Mouse (Mus musculus) neural tube, embryonic 14.5 days (tissue): ENCODE measurements around the gene Alkbh3. TPM values are rescaled to one million over a fixed set of nuclear protein-coding genes. Genes with fewer than 3 reads are reported as not detected.

ENCODE experiments used
- ATAC-seq: fragments of 200-750 bp; cut with Nextera tagmentation; 2 replicates; pipeline ENCODE4 v1.8.0; 2017; ENCODE audit warnings: low read depth, mild to moderate bottlenecking, moderate TSS enrichment, moderate library complexity
- H3K27ac ChIP-seq: fragments of 300-500 bp; sonication (generic); 2 replicates; pipeline ENCODE4 v1.5.1; 2014; ENCODE audit warnings: low read depth, mild to moderate bottlenecking, control low read depth, low read length, moderate library complexity, mixed read lengths
- H3K27me3 ChIP-seq: fragments of 300-500 bp; sonication (generic); 2 replicates; pipeline ENCODE4 v1.6.1; 2014; ENCODE audit warnings: low read length; ENCODE audit not compliant: control insufficient read depth, insufficient read depth
- H3K36me3 ChIP-seq: fragments of 300-500 bp; sonication (generic); 2 replicates; pipeline ENCODE4 v1.6.1; 2014; ENCODE audit warnings: low read length, mixed read lengths; ENCODE audit not compliant: control insufficient read depth, insufficient read depth
- H3K4me1 ChIP-seq: fragments of 300-500 bp; sonication (generic); 2 replicates; pipeline ENCODE4 v1.6.1; 2014; ENCODE audit warnings: low read length; ENCODE audit not compliant: control insufficient read depth, insufficient read depth
- H3K4me2 ChIP-seq: fragments of 300-500 bp; sonication (generic); 2 replicates; pipeline ENCODE4 v1.6.1; 2014; ENCODE audit warnings: mild to moderate bottlenecking, low read depth, low read length, control low read depth
- H3K4me3 ChIP-seq: fragments of 300-500 bp; sonication (generic); 2 replicates; pipeline ENCODE4 v1.5.1; 2014; ENCODE audit warnings: low read depth, low read length, control low read depth, mixed read lengths
- H3K9ac ChIP-seq: fragments of 300-500 bp; sonication (generic); replicated peaks from 2 replicates; pipeline ENCODE4 v1.6.1; 2014; ENCODE audit warnings: low read depth, mild to moderate bottlenecking, control low read depth, low read length, mixed read lengths
- H3K9me3 ChIP-seq: fragments of 300-500 bp; sonication (generic); 2 replicates; pipeline ENCODE4 v1.6.1; 2016; ENCODE audit warnings: low read length; ENCODE audit not compliant: control insufficient read depth
- WGBS: fragments of 180-500 bp; shearing (Covaris S2); extraction: QIAGEN DNeasy Blood & Tissue Kit; methylation state at CpG from one replicate; pipeline ENCODE4 v1.1.7; 2014; 5-methylcytosine and 5-hydroxymethylcytosine counted together
- polyA plus RNA-seq: library from polyadenylated mRNA; unstranded; fragments of >200 nt; fragmentation: Nextera tagmentation; extraction: Ambion mirVana; gene quantifications from 2 replicates; pipeline ENCODE4 v1.2.1, GENCODE M21; 2014

The Alkbh3 gene
- polyA plus RNA-seq, 1 experiment from 2014 or later, result 51.4 TPM

DNA sequence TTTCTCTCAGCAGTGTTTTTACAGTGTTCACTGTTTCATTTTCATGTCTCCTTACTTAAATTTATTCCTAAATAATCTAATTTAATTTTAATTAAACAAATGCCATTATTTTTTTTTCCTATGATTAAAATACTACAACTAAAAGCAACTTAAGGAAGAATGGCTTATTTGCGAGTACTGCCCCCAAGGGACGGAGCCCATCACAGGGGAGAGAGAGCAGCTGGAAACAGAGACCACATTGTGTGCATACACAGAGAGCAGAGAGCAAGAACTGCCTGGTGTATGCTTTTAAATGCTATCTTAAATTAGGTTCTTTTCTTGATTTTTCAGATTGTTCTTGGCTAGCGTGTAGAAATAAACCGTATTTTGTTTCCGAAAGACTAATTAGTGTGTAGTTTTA is 63.6 kb downstream of the Alkbh3 start:
- H3K27ac ChIP-seq, result no peak overlapping the region
- H3K4me1 ChIP-seq, result no peaks in the 10 kb centered on the region
- no peak overlapping the region for H3K4me2 ChIP-seq
- no peak for ATAC-seq
- no peaks in the 10 kb centered on the region for H3K9me3 ChIP-seq
- H3K9ac ChIP-seq, result no peak overlapping the region
- no peak overlapping the region for H3K4me3 ChIP-seq
- H3K36me3 ChIP-seq, result no peaks in the 10 kb centered on the region
- 38% methylated on average over 5 of the region's 5 CpGs for WGBS
- no peaks in the 10 kb centered on the region for H3K27me3 ChIP-seq

DNA sequence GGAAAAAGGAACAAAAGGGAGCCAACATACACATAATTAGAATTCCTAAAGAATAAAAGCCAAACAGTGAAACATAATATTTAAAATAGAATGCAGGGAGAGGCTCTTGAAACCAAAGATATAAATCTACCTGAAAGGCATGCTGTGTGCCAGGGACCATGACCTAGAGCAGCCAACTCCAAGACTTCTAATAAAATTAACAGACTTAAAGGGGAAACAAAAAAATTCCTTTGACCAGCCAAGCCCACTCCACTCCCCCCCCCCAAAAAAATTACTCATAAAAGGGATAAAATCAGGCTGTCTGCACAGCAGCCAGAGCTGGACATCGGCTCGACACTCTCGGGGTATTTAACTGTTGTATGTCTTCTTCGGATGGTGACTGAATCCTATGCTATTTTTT is 65.8 kb downstream of the Alkbh3 start:
- Histone ChIP-seq H3K4me3 (no peak overlapping the region), H3K9me3 (no peaks in the 10 kb centered on the region), H3K36me3 (no peaks in the 10 kb centered on the region), H3K27me3 (no peaks in the 10 kb centered on the region), H3K4me1 (no peaks in the 10 kb centered on the region), H3K9ac (no peak overlapping the region), H3K27ac (no peak overlapping the region), H3K4me2 (no peak overlapping the region)
- 93% methylated on average over 4 of the region's 4 CpGs for WGBS
- no peak for ATAC-seq

DNA sequence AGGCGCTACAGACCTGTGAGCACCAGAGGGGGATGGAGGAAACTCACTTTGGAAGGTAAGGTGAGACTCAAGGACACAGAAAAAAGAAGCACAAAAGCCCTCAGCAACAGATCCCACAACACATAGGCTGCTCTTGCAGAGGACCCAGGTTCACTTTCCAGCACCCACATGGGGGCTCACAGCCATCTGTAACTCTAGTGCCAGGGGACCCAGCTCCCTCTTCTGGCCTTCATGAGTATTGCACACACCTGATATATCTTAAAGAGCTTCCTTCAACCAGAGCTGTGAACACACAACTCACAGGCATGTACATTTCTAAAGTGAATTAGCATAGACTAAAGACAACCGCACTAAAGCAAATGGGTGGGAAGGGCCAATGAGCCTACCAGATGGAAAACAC is 66.5 kb downstream of the Alkbh3 start:
- no peak overlapping the region for H3K4me3 ChIP-seq
- no peaks in the 10 kb centered on the region for H3K4me1 ChIP-seq
- WGBS, result 79% methylated on average over 2 of the region's 2 CpGs
- no peak for ATAC-seq
- no peak overlapping the region for H3K27ac ChIP-seq
- no peaks in the 10 kb centered on the region for H3K27me3 ChIP-seq
- no peaks in the 10 kb centered on the region for H3K9me3 ChIP-seq
- no peak overlapping the region for H3K4me2 ChIP-seq
- no peak overlapping the region for H3K9ac ChIP-seq
- H3K36me3 ChIP-seq, result no peaks in the 10 kb centered on the region

DNA sequence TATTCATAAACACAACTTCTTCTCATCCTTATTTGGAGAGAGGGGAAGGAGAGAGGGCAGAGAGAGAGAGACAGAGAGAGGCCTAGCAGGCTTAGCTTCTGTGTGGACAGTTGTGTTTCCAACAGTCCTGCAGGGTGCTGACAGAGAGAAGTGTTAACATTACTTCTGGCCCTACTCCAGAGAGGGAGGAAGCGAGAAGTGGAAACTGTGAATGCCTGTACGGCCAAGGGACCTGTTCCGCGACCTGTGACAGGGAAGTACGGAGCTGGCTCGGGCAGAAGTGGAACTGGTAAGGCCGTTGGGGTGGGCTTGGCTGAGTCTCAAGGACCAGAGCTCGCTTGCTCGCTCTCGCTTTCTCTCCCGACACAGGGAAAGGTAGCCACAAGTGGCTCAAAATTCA is 68.9 kb downstream of the Alkbh3 start:
- H3K36me3 ChIP-seq, result no peaks in the 10 kb centered on the region
- no peaks in the 10 kb centered on the region for H3K9me3 ChIP-seq
- H3K4me3 ChIP-seq, result no peak overlapping the region
- no peak overlapping the region for H3K27ac ChIP-seq
- no peak overlapping the region for H3K4me2 ChIP-seq
- no peak for ATAC-seq
- 85% methylated on average over 11 of the region's 11 CpGs for WGBS
- H3K27me3 ChIP-seq, result no peaks in the 10 kb centered on the region
- H3K4me1 ChIP-seq, result no peaks in the 10 kb centered on the region
- no peak overlapping the region for H3K9ac ChIP-seq

DNA sequence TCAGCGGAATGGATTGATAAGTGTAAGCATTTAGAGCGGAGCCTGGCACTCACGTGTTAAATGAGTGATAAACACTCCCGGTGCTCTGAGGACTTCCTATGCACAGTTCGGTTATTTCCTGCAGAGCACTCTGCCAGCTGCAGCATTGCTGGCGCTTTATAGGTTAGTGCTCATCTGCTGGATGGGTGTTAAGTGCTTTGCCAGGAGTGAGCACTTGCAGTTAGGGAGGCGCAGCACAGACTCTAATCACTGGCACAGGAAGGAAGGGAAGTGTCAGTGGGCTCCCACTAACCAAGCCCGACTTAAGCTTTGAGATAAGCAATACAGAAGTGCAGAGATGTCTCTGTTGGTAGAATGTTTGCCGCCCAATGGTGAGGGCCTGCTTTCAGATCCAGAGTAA is 72.1 kb downstream of the Alkbh3 start:
- no peaks in the 10 kb centered on the region for H3K9me3 ChIP-seq
- no peak overlapping the region for H3K4me3 ChIP-seq
- H3K27ac ChIP-seq, result no peak overlapping the region
- H3K9ac ChIP-seq, result no peak overlapping the region
- 56% methylated on average over 9 of the region's 9 CpGs for WGBS
- no peaks in the 10 kb centered on the region for H3K4me1 ChIP-seq
- H3K36me3 ChIP-seq, result no peaks in the 10 kb centered on the region
- peak; percentile 69 for ATAC-seq
- H3K27me3 ChIP-seq, result no peaks in the 10 kb centered on the region
- no peak overlapping the region for H3K4me2 ChIP-seq

Other genes starting within 250 kb of the Alkbh3 start
- 64.9 and 77.6 TPM in 2 replicates for gene Ext2, start 188.2 kb downstream of the Alkbh3 start, polyA plus RNA-seq
- gene Accs, start 160.9 kb downstream of the Alkbh3 start, polyA plus RNA-seq, result 5.5 and 6.7 TPM in 2 replicates
- gene Accsl, start 141.7 kb downstream of the Alkbh3 start, polyA plus RNA-seq, result 0.33 and 0.66 TPM in 2 replicates
- gene Gm13889, start 53.6 kb downstream of the Alkbh3 start, polyA plus RNA-seq, result 12.3 and 12.8 TPM in 2 replicates
- not detected in 2 replicates for gene Gm27027, start 14.5 kb downstream of the Alkbh3 start, polyA plus RNA-seq
- gene Hsd17b12, start 147.2 kb upstream of the Alkbh3 start, polyA plus RNA-seq, result 135 and 138 TPM in 2 replicates